Mouse (Mus musculus) lung, adult 18-20 months (tissue): ENCODE results near the gene Ranbp3l.
"Not testable (repeated sequence)": the region's sequence is repeated elsewhere in the genome, so short reads cannot be mapped to it uniquely, and the experiment has no call there.

ENCODE experiments used
- DNase-seq, 2 experiments: peaks; one replicate each; pipeline ENCODE4 v3.0.0; 2022; ENCODE audit warnings: mixed read lengths in 2 of 2

The Ranbp3l gene

GRCm38 (mm10) chr15:8967573-8968228, at the start of gene Ranbp3l:
Gene Ranbp3l, plus strand, starts transcription at chr15:8967949.
- peak in 1 of 2 experiments; percentile 4 for DNase-seq

- no peak for DNase-seq
Measured at GRCm38 (mm10) chr15:8930061-8930460, 37.7 kb upstream of the Ranbp3l start.

GRCm38 (mm10) chr15:8936911-8937310, 30.8 kb upstream of the Ranbp3l start:
- no peak for DNase-seq

GRCm38 (mm10) chr15:8940861-8941260, 26.9 kb upstream of the Ranbp3l start:
- DNase-seq: no peak

GRCm38 (mm10) chr15:8950856-8951255, 16.9 kb upstream of the Ranbp3l start:
- DNase-seq: no peak

- peak in 1 of 2 experiments; percentile 1 for DNase-seq
Measured at GRCm38 (mm10) chr15:8963323-8963722, 4.4 kb upstream of the Ranbp3l start.

- no peak for DNase-seq
Measured at GRCm38 (mm10) chr15:8968229-8968595, 463 bp downstream of the Ranbp3l start.

- no peak for DNase-seq
Measured at GRCm38 (mm10) chr15:8969061-8969635, 1.4 kb downstream of the Ranbp3l start.

GRCm38 (mm10) chr15:8991211-8991610, 23.5 kb downstream of the Ranbp3l start:
- no peak for DNase-seq

GRCm38 (mm10) chr15:8991859-8992838, 24.4 kb downstream of the Ranbp3l start:
- DNase-seq: peak in 1 of 2 experiments; percentile 2

GRCm38 (mm10) chr15:8994608-8995277, 27.0 kb downstream of the Ranbp3l start:
- DNase-seq: no peak

GRCm38 (mm10) chr15:8995490-8995889, 27.7 kb downstream of the Ranbp3l start:
- no peak for DNase-seq

- DNase-seq: no peak
Measured at GRCm38 (mm10) chr15:9002762-9003161, 35.0 kb downstream of the Ranbp3l start.

GRCm38 (mm10) chr15:9009196-9009595, 41.4 kb downstream of the Ranbp3l start:
- no peak for DNase-seq

- no peak for DNase-seq
Measured at GRCm38 (mm10) chr15:9014541-9014940, 46.8 kb downstream of the Ranbp3l start.

GRCm38 (mm10) chr15:9015496-9015895, 47.7 kb downstream of the Ranbp3l start:
- not testable (repeated sequence) for DNase-seq

- no peak for DNase-seq
Measured at GRCm38 (mm10) chr15:9055704-9056103, 88.0 kb downstream of the Ranbp3l start.

- DNase-seq: no peak
Measured at GRCm38 (mm10) chr15:9059856-9060255, 92.1 kb downstream of the Ranbp3l start.

GRCm38 (mm10) chr15:9061150-9061882, 93.6 kb downstream of the Ranbp3l start:
- DNase-seq: no peak

GRCm38 (mm10) chr15:9068881-9069280, 101.1 kb downstream of the Ranbp3l start:
- no peak for DNase-seq

GRCm38 (mm10) chr15:9070353-9070752, 102.6 kb downstream of the Ranbp3l start:
- DNase-seq: no peak

GRCm38 (mm10) chr15:9070912-9071555, 103.3 kb downstream of the Ranbp3l start, which contains the start of gene Nadk2:
Gene Nadk2, plus strand, starts transcription at chr15:9071260.
- DNase-seq: peak; percentile 99 to 100
